Mouse (Mus musculus) liver, adult (tissue): ENCODE results near the gene Pgap2.

ENCODE experiments used
- GATA4 ChIP-seq: IDR thresholded peaks from 2 replicates; pipeline ENCODE4 v1.6.1; 2014; ENCODE audit warnings: mild to moderate bottlenecking, low read length; ENCODE audit not compliant: insufficient replicate concordance

Pgap2 gene

DNA sequence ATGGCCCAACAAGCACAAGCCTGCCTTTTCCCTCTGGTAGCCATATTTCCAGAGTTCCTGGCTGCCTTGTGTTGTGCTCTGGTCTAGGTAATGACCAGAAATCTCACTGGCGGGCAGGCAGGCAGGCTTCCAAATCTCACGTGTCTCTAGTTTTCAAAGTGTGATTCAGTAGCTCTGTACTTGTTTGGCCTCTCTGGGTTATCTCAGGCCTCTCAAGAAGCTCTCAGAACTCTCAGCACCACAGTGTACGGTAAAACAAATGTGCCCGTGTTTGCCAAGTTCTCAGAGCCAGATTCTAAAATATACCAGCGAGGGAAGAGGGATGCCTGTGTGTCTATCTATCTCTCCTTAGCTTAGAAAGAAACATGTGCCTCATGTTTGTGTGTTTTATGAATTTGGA lies 72.3 kb downstream of the Pgap2 start:
- no peak for TF ChIP-seq GATA4
